Mouse (Mus musculus): Measurements from ENCODE around the gene Gm17545. TPM values are rescaled to one million over a fixed set of nuclear protein-coding genes. Genes with fewer than 3 reads are reported as not detected.
"Not testable (repeated sequence)": the region's sequence is repeated elsewhere in the genome, so short reads cannot be mapped to it uniquely, and the experiment has no call there.

The Gm17545 gene
- not detected for polyA plus RNA-seq (2012; fragmentation: generic; extraction: Trizol)

GRCm38 (mm10) chr9:22453990-22454389 is at the start of gene Gm17545:
Gm17545 (plus strand) TSS chr9:22454290.
- not testable (repeated sequence) for H3ac ChIP-seq (ENCODE audit: control insufficient read depth, insufficient read length); H3K27me3 ChIP-seq (ENCODE audit: control insufficient read depth, insufficient read depth, insufficient read length); H3K79me2 ChIP-seq (ENCODE audit: control insufficient read depth, insufficient read depth); H3K4me3 ChIP-seq; H3K4me2 ChIP-seq (ENCODE audit: low read depth)
- H3K36me3 ChIP-seq (ENCODE audit: control insufficient read depth, insufficient read depth): peaks cover 15% of the 10 kb centered on the region

- Histone ChIP-seq H3ac (ENCODE audit: control insufficient read depth, insufficient read length) (no peak overlapping the region), H3K27me3 (ENCODE audit: control insufficient read depth, insufficient read depth, insufficient read length) (no peaks in the 10 kb centered on the region), H3K4me2 (ENCODE audit: low read depth) (no peak overlapping the region), H3K4me3 (no peak overlapping the region), H3K79me2 (ENCODE audit: control insufficient read depth, insufficient read depth) (no peaks in the 10 kb centered on the region), H3K36me3 (ENCODE audit: control insufficient read depth, insufficient read depth) (no peaks in the 10 kb centered on the region)
- TF ChIP-seq MYOD1 (IDR thresholded peaks at IDR 0.05; ENCODE audit: control insufficient read depth in 1 of 3, insufficient read length in 2 of 3, low read depth in 2 of 3): no peak
- no peak for TF ChIP-seq SRF (IDR thresholded peaks at IDR 0.05; ENCODE audit: control insufficient read depth, insufficient read length, low read depth)
- no peak for TF ChIP-seq MYOG (IDR thresholded peaks at IDR 0.05; ENCODE audit: control insufficient read depth in 1 of 3, insufficient read depth in 1 of 3, insufficient read length in 2 of 3, low read depth in 2 of 3)
- no peak for TF ChIP-seq REST (IDR thresholded peaks at IDR 0.05; ENCODE audit: insufficient read depth, insufficient read length)
- TF ChIP-seq CEBPB (IDR thresholded peaks at IDR 0.05; ENCODE audit: insufficient read depth, poor library complexity, severe bottlenecking): no peak
- no peak for TF ChIP-seq POLR2AphosphoS2 (IDR thresholded peaks at IDR 0.05; ENCODE audit: insufficient read length, low read depth)
- no peak for TF ChIP-seq USF1 (IDR thresholded peaks at IDR 0.05; ENCODE audit: low read depth)
- no peak for TF ChIP-seq TCF12 (IDR thresholded peaks at IDR 0.05; ENCODE audit: insufficient read depth, poor library complexity, severe bottlenecking)
- no peak for TF ChIP-seq E2F4 (IDR thresholded peaks at IDR 0.05; ENCODE audit: insufficient read depth)
- TF ChIP-seq POLR2A (IDR thresholded peaks at IDR 0.05; ENCODE audit: insufficient read length, low read depth): no peak
- no peak for TF ChIP-seq TCF3 (IDR thresholded peaks at IDR 0.05; ENCODE audit: insufficient read length, low read depth)
- TF ChIP-seq MAX (IDR thresholded peaks at IDR 0.05; ENCODE audit: low read depth): no peak
These were observed 48.7 kb upstream of the Gm17545 start for GRCm38 (mm10) chr9:22405414-22405813.

- H3K36me3 ChIP-seq (ENCODE audit: control insufficient read depth, insufficient read depth); H3K4me2 ChIP-seq (ENCODE audit: low read depth); H3K27me3 ChIP-seq (ENCODE audit: control insufficient read depth, insufficient read depth, insufficient read length); H3K79me2 ChIP-seq (ENCODE audit: control insufficient read depth, insufficient read depth); H3K4me3 ChIP-seq; H3ac ChIP-seq (ENCODE audit: control insufficient read depth, insufficient read length): not testable (repeated sequence)
These were observed 46.5 kb upstream of the Gm17545 start for GRCm38 (mm10) chr9:22407633-22408032.

GRCm38 (mm10) chr9:22408344-22408743 is 45.7 kb upstream of the Gm17545 start:
- not testable (repeated sequence) for H3K36me3 ChIP-seq (ENCODE audit: control insufficient read depth, insufficient read depth); H3K27me3 ChIP-seq (ENCODE audit: control insufficient read depth, insufficient read depth, insufficient read length); H3K4me2 ChIP-seq (ENCODE audit: low read depth); H3K79me2 ChIP-seq (ENCODE audit: control insufficient read depth, insufficient read depth); H3ac ChIP-seq (ENCODE audit: control insufficient read depth, insufficient read length); H3K4me3 ChIP-seq

- no peak overlapping the region for H3K4me3 ChIP-seq
- no peaks in the 10 kb centered on the region for H3K27me3 ChIP-seq (ENCODE audit: control insufficient read depth, insufficient read depth, insufficient read length)
- no peaks in the 10 kb centered on the region for H3K79me2 ChIP-seq (ENCODE audit: control insufficient read depth, insufficient read depth)
- TF ChIP-seq E2F4 (IDR thresholded peaks at IDR 0.05; ENCODE audit: insufficient read depth): no peak
- no peak for TF ChIP-seq POLR2A (IDR thresholded peaks at IDR 0.05; ENCODE audit: insufficient read length, low read depth)
- no peak for TF ChIP-seq REST (IDR thresholded peaks at IDR 0.05; ENCODE audit: insufficient read depth, insufficient read length)
- TF ChIP-seq SRF (IDR thresholded peaks at IDR 0.05; ENCODE audit: control insufficient read depth, insufficient read length, low read depth): no peak
- no peak for TF ChIP-seq POLR2AphosphoS2 (IDR thresholded peaks at IDR 0.05; ENCODE audit: insufficient read length, low read depth)
- no peak for TF ChIP-seq TCF3 (IDR thresholded peaks at IDR 0.05; ENCODE audit: insufficient read length, low read depth)
- no peak for TF ChIP-seq CEBPB (IDR thresholded peaks at IDR 0.05; ENCODE audit: insufficient read depth, poor library complexity, severe bottlenecking)
- TF ChIP-seq MYOD1 (IDR thresholded peaks at IDR 0.05; ENCODE audit: control insufficient read depth in 1 of 3, insufficient read length in 2 of 3, low read depth in 2 of 3): no peak
- TF ChIP-seq TCF12 (IDR thresholded peaks at IDR 0.05; ENCODE audit: insufficient read depth, poor library complexity, severe bottlenecking): no peak
- TF ChIP-seq MAX (IDR thresholded peaks at IDR 0.05; ENCODE audit: low read depth): no peak
- no peak for TF ChIP-seq MYOG (IDR thresholded peaks at IDR 0.05; ENCODE audit: control insufficient read depth in 1 of 3, insufficient read depth in 1 of 3, insufficient read length in 2 of 3, low read depth in 2 of 3)
- TF ChIP-seq USF1 (IDR thresholded peaks at IDR 0.05; ENCODE audit: low read depth): no peak
- no peak overlapping the region for H3K4me2 ChIP-seq (ENCODE audit: low read depth)
- H3K36me3 ChIP-seq (ENCODE audit: control insufficient read depth, insufficient read depth): no peaks in the 10 kb centered on the region
- no peak overlapping the region for H3ac ChIP-seq (ENCODE audit: control insufficient read depth, insufficient read length)
These were observed 44.6 kb upstream of the Gm17545 start for GRCm38 (mm10) chr9:22409501-22409900.

Measured in myocyte (in vitro differentiated cells).